Mouse (Mus musculus) limb, embryonic 10.5 days (tissue): ENCODE measurements around the gene Sema6b. TPM values are rescaled to one million over a fixed set of nuclear protein-coding genes. Genes with fewer than 3 reads are reported as not detected.
A peak's percentile ranks its signal among the peaks of the same experiment; 100 is the strongest.

Source experiments
- DNase-seq: peaks from one replicate; pipeline ENCODE4 v3.0.0-alpha.2; 2017; ENCODE audit warnings: low spot score
- H3K27ac ChIP-seq: fragments of 300-500 bp; sonication (generic); 2 replicates; pipeline ENCODE4 v1.5.1; 2016; ENCODE audit warnings: mild to moderate bottlenecking
- H3K27me3 ChIP-seq: fragments of 300-500 bp; sonication (generic); 2 replicates; pipeline ENCODE4 v1.6.1; 2016; ENCODE audit warnings: low read depth, mild to moderate bottlenecking; ENCODE audit not compliant: poor library complexity, severe bottlenecking
- H3K36me3 ChIP-seq: fragments of 300-500 bp; sonication (generic); 2 replicates; pipeline ENCODE4 v1.6.1; 2016; ENCODE audit warnings: mild to moderate bottlenecking, moderate library complexity
- H3K4me1 ChIP-seq: fragments of 300-500 bp; sonication (generic); 2 replicates; pipeline ENCODE4 v1.6.1; 2016
- H3K4me3 ChIP-seq: fragments of 300-500 bp; sonication (generic); 2 replicates; pipeline ENCODE4 v1.5.1; 2016; ENCODE audit warnings: mild to moderate bottlenecking, moderate library complexity
- H3K9me3 ChIP-seq: fragments of 300-500 bp; sonication (generic); replicated peaks from 2 replicates; pipeline ENCODE4 v1.6.1; 2016; ENCODE audit warnings: mild to moderate bottlenecking
- WGBS: fragments of 180-500 bp; shearing (Covaris S2); methylation state at CpG from one replicate; pipeline ENCODE4 v1.1.7; 2016; 5-methylcytosine and 5-hydroxymethylcytosine counted together
- polyA plus RNA-seq: library from polyadenylated mRNA; unstranded; fragments of >200 nt; fragmentation: Nextera tagmentation; extraction: Ambion mirVana; gene quantifications from 2 replicates; pipeline ENCODE4 v1.2.1, GENCODE M21; 2016

The Sema6b gene
- polyA plus RNA-seq, 1 experiment from 2014 or later, result 1.0 TPM

- no peak for DNase-seq
- 78% methylated on average over 6 of the region's 6 CpGs for WGBS
- no peaks in the 10 kb centered on the region for H3K36me3 ChIP-seq
- peak overlapping the region; percentile 57; the same call in 1 of the 2 replicates for H3K4me3 ChIP-seq
- H3K27ac ChIP-seq, result 0 out of 2 replicates have a peak overlapping the region, but pooled peaks have one; percentile 74
- H3K4me1 ChIP-seq, result peaks cover 18% of the 10 kb centered on the region
- peaks cover 26% of the 10 kb centered on the region for H3K27me3 ChIP-seq
- no peaks in the 10 kb centered on the region for H3K9me3 ChIP-seq
Observed at GRCm38 (mm10) chr17:56163523-56164102, 23.5 kb upstream of the Sema6b start.

GRCm38 (mm10) chr17:56162231-56162774, 22.2 kb upstream of the Sema6b start, which contains the start of gene Tnfaip8l1:
TSS of gene Tnfaip8l1 (plus strand) at chr17:56162477.
- H3K36me3 ChIP-seq, result no peaks in the 10 kb centered on the region
- WGBS, result 2% methylated on average over 30 of the region's 30 CpGs
- peaks cover 18% of the 10 kb centered on the region for H3K4me1 ChIP-seq
- peak within 1 kb of the TSS; percentile 57 for H3K4me3 ChIP-seq
- H3K9me3 ChIP-seq, result no peaks in the 10 kb centered on the region
- H3K27ac ChIP-seq, result peak within 1 kb of the TSS; percentile 74
- H3K27me3 ChIP-seq, result peaks cover 39% of the 10 kb centered on the region
- peak; percentile 93 for DNase-seq

GRCm38 (mm10) chr17:56159729-56160128, 19.6 kb upstream of the Sema6b start:
- Histone ChIP-seq H3K4me3 (no peak overlapping the region), H3K36me3 (no peaks in the 10 kb centered on the region), H3K9me3 (no peaks in the 10 kb centered on the region), H3K4me1 (peaks cover 18% of the 10 kb centered on the region), H3K27me3 (peaks cover 65% of the 10 kb centered on the region), H3K27ac (no peak overlapping the region)
- peak; percentile 81 for DNase-seq
- 4% methylated on average over 9 of the region's 9 CpGs for WGBS

- DNase-seq, result peak; percentile 57
- peaks cover 95% of the 10 kb centered on the region for H3K27me3 ChIP-seq
- H3K27ac ChIP-seq, result no peak overlapping the region
- no peaks in the 10 kb centered on the region for H3K36me3 ChIP-seq
- no peak overlapping the region for H3K4me3 ChIP-seq
- peaks cover 15% of the 10 kb centered on the region for H3K4me1 ChIP-seq
- no peaks in the 10 kb centered on the region for H3K9me3 ChIP-seq
- WGBS, result 62% methylated on average over 9 of the region's 9 CpGs
Observed at GRCm38 (mm10) chr17:56153643-56154042, 13.5 kb upstream of the Sema6b start.

- 46% methylated on average over 2 of the region's 2 CpGs for WGBS
- Histone ChIP-seq H3K4me3 (no peak overlapping the region), H3K27ac (no peak overlapping the region), H3K9me3 (no peaks in the 10 kb centered on the region), H3K36me3 (no peaks in the 10 kb centered on the region), H3K4me1 (peaks cover 21% of the 10 kb centered on the region), H3K27me3 (peaks cover 95% of the 10 kb centered on the region)
- DNase-seq, result no peak
Observed at GRCm38 (mm10) chr17:56149897-56150296, 9.8 kb upstream of the Sema6b start.

- WGBS, result 2% methylated on average over 30 of the region's 30 CpGs
- no peaks in the 10 kb centered on the region for H3K9me3 ChIP-seq
- no peaks in the 10 kb centered on the region for H3K36me3 ChIP-seq
- H3K4me1 ChIP-seq, result peaks cover 21% of the 10 kb centered on the region
- 0 out of 2 replicates have a peak overlapping the region, but pooled peaks have one; percentile 9 for H3K27ac ChIP-seq
- DNase-seq, result no peak
- H3K4me3 ChIP-seq, result peak overlapping the region; percentile 32
- peaks cover 97% of the 10 kb centered on the region for H3K27me3 ChIP-seq
Observed at GRCm38 (mm10) chr17:56148790-56149618, 8.9 kb upstream of the Sema6b start.

GRCm38 (mm10) chr17:56148280-56148679, 8.1 kb upstream of the Sema6b start:
- Histone ChIP-seq H3K27ac (no peak overlapping the region), H3K27me3 (peaks cover 97% of the 10 kb centered on the region), H3K36me3 (no peaks in the 10 kb centered on the region), H3K4me3 (peak overlapping the region; percentile 32; the same call in 1 of the 2 replicates), H3K4me1 (peaks cover 14% of the 10 kb centered on the region), H3K9me3 (no peaks in the 10 kb centered on the region)
- 20% methylated on average over 9 of the region's 9 CpGs for WGBS
- DNase-seq, result no peak

GRCm38 (mm10) chr17:56147420-56147819, 7.3 kb upstream of the Sema6b start:
- H3K27me3 ChIP-seq, result peaks cover 98% of the 10 kb centered on the region
- H3K4me3 ChIP-seq, result no peak overlapping the region
- H3K36me3 ChIP-seq, result no peaks in the 10 kb centered on the region
- no peak for DNase-seq
- 59% methylated on average over 12 of the region's 12 CpGs for WGBS
- no peak overlapping the region for H3K27ac ChIP-seq
- H3K9me3 ChIP-seq, result no peaks in the 10 kb centered on the region
- peaks cover 17% of the 10 kb centered on the region for H3K4me1 ChIP-seq

- H3K9me3 ChIP-seq, result no peaks in the 10 kb centered on the region
- no peak overlapping the region for H3K4me3 ChIP-seq
- no peaks in the 10 kb centered on the region for H3K36me3 ChIP-seq
- peaks cover 30% of the 10 kb centered on the region for H3K4me1 ChIP-seq
- DNase-seq, result no peak
- no peak overlapping the region for H3K27ac ChIP-seq
- H3K27me3 ChIP-seq, result peaks cover 100% of the 10 kb centered on the region
- 13% methylated on average over 9 of the region's 9 CpGs for WGBS
Observed at GRCm38 (mm10) chr17:56146131-56146530, 6.0 kb upstream of the Sema6b start.

GRCm38 (mm10) chr17:56144546-56144945, 4.4 kb upstream of the Sema6b start:
- DNase-seq, result no peak
- Histone ChIP-seq H3K4me3 (no peak overlapping the region), H3K27ac (no peak overlapping the region), H3K9me3 (no peaks in the 10 kb centered on the region), H3K27me3 (peaks cover 100% of the 10 kb centered on the region), H3K36me3 (no peaks in the 10 kb centered on the region), H3K4me1 (peaks cover 42% of the 10 kb centered on the region)
- WGBS, result 72% methylated on average over 9 of the region's 9 CpGs

- H3K4me1 ChIP-seq, result peaks cover 47% of the 10 kb centered on the region
- H3K9me3 ChIP-seq, result no peaks in the 10 kb centered on the region
- peak overlapping the region; percentile 38 for H3K27ac ChIP-seq
- WGBS, result under 1% methylated on average over 35 of the region's 47 CpGs
- peak; percentile 77 for DNase-seq
- peaks cover 100% of the 10 kb centered on the region for H3K27me3 ChIP-seq
- no peaks in the 10 kb centered on the region for H3K36me3 ChIP-seq
- H3K4me3 ChIP-seq, result peak overlapping the region; percentile 53
Observed at GRCm38 (mm10) chr17:56141702-56142605, 1.8 kb upstream of the Sema6b start.

- peaks cover 94% of the 10 kb centered on the region for H3K27me3 ChIP-seq
- H3K4me1 ChIP-seq, result peaks cover 53% of the 10 kb centered on the region
- H3K9me3 ChIP-seq, result no peaks in the 10 kb centered on the region
- H3K4me3 ChIP-seq, result peak overlapping the region; percentile 73
- H3K27ac ChIP-seq, result peak overlapping the region; percentile 26; the same call in 1 of the 2 replicates
- H3K36me3 ChIP-seq, result no peaks in the 10 kb centered on the region
- 5% methylated on average over 21 of the region's 21 CpGs for WGBS
- DNase-seq, result no peak
Observed at GRCm38 (mm10) chr17:56139355-56139754, 788 bp downstream of the Sema6b start.
